Mouse (Mus musculus) hindbrain, embryonic 14.5 days (tissue): ENCODE data around the gene Erich3. TPM values are rescaled to one million over a fixed set of nuclear protein-coding genes. Genes with fewer than 3 reads are reported as not detected.

Experiments
- ATAC-seq: fragments of 200-750 bp; cut with Nextera tagmentation; 2 replicates; pipeline ENCODE4 v1.8.0; 2017; ENCODE audit warnings: moderate number of reproducible peaks, mild to moderate bottlenecking, moderate TSS enrichment, moderate library complexity; ENCODE audit not compliant: low FRiP score
- DNase-seq: peaks from one replicate; pipeline ENCODE4 v3.0.0-alpha.2; 2015; ENCODE audit warnings: low spot score
- H3K27ac ChIP-seq: fragments of 300-500 bp; sonication (generic); 2 replicates; pipeline ENCODE4 v1.5.1; 2014; ENCODE audit warnings: mild to moderate bottlenecking, moderate library complexity
- H3K27me3 ChIP-seq: fragments of 300-500 bp; sonication (generic); 2 replicates; pipeline ENCODE4 v1.6.1; 2014; ENCODE audit warnings: mild to moderate bottlenecking, low read length, mixed read lengths; ENCODE audit not compliant: control insufficient read depth, insufficient read depth
- H3K36me3 ChIP-seq: fragments of 300-500 bp; sonication (generic); replicated peaks from 2 replicates; pipeline ENCODE4 v1.6.1; 2014; ENCODE audit not compliant: control insufficient read depth, insufficient read depth
- H3K4me1 ChIP-seq: fragments of 300-500 bp; sonication (generic); replicated peaks from 2 replicates; pipeline ENCODE4 v1.6.1; 2014; ENCODE audit warnings: antibody characterized with exemption, low read length, mixed read lengths; ENCODE audit not compliant: control insufficient read depth, insufficient read depth
- H3K4me2 ChIP-seq: fragments of 300-500 bp; sonication (generic); replicated peaks from 2 replicates; pipeline ENCODE4 v1.6.1; 2014; ENCODE audit warnings: mild to moderate bottlenecking, moderate library complexity
- H3K4me3 ChIP-seq: fragments of 300-500 bp; sonication (generic); replicated peaks from 2 replicates; pipeline ENCODE4 v1.5.1; 2014; ENCODE audit warnings: mild to moderate bottlenecking, low read length
- H3K9ac ChIP-seq: fragments of 300-500 bp; sonication (generic); 2 replicates; pipeline ENCODE4 v1.6.1; 2014
- H3K9me3 ChIP-seq: fragments of 300-500 bp; sonication (generic); 2 replicates; pipeline ENCODE4 v1.6.1; 2016; ENCODE audit warnings: low read length; ENCODE audit not compliant: control insufficient read depth
- WGBS: fragments of 180-500 bp; shearing (Covaris S2); extraction: QIAGEN DNeasy Blood & Tissue Kit; methylation state at CpG from one replicate; pipeline ENCODE4 v1.1.7; 2014; 5-methylcytosine and 5-hydroxymethylcytosine counted together
- polyA plus RNA-seq: library from polyadenylated mRNA; unstranded; fragments of >200 nt; fragmentation: Nextera tagmentation; extraction: Ambion mirVana; gene quantifications from 2 replicates; pipeline ENCODE4 v1.2.1, GENCODE M21; 2014

Gene Erich3
- polyA plus RNA-seq, 1 experiment from 2014 or later = 2.1 TPM

- Histone ChIP-seq H3K4me3 (no peak overlapping the region), H3K27ac (no peak overlapping the region), H3K4me1 (peaks cover 16% of the 10 kb centered on the region; the same call in 1 of the 2 replicates), H3K36me3 (no peaks in the 10 kb centered on the region), H3K4me2 (no peak overlapping the region), H3K9me3 (no peaks in the 10 kb centered on the region), H3K27me3 (no peaks in the 10 kb centered on the region), H3K9ac (no peak overlapping the region)
- 79% methylated on average over 4 of the region's 4 CpGs for WGBS
- no peak for ATAC-seq
- no peak for DNase-seq
Measured at GRCm38 (mm10) chr3:154693902-154694301, 30.2 kb downstream of the Erich3 start.

DNA sequence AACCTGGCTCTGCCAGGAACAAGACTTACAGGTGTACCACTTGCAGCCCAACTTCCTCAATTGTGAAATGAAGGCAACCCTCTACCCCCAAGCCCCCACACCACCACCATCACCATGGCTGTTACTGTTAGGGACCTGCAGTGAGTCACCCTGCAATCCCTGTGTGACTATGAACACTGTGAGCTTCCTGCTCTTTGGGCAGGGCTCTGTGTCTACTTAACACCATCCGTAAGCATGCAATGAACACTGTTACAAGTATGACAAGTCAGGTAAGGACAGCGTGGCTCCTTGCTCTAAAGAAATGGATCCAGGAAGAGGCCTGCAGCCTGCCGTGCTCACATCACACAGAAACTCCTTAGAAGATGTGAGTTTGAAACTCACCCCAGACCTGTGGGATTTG is 33.0 kb downstream of the Erich3 start:
- Histone ChIP-seq H3K9ac (no peak overlapping the region), H3K9me3 (no peaks in the 10 kb centered on the region), H3K4me3 (no peak overlapping the region), H3K27me3 (no peaks in the 10 kb centered on the region), H3K27ac (no peak overlapping the region), H3K4me2 (no peak overlapping the region), H3K4me1 (peaks cover 13% of the 10 kb centered on the region; the same call in 1 of the 2 replicates), H3K36me3 (no peaks in the 10 kb centered on the region)
- 91% methylated on average over 3 of the region's 3 CpGs for WGBS
- no peak for ATAC-seq
- DNase-seq = no peak

DNA sequence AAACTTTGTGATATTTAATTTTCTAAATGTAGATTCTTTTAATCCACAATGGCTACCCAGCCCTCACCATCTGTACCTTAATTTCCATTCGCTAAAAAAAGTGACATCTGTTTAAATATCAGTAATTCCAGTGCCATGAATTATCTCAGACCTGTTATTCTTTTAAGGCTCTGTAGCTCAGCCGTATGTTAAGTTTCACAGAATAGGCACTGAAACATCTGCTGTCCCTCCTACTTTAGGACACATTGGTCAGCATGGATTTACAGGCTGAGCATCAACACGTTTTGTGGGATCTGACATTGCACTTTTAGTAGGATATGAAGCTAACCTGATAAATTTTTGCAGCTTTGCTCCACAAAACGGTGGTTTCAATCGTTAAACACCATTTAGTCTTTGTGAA is 35.2 kb downstream of the Erich3 start:
- H3K4me1 ChIP-seq = peaks cover 6% of the 10 kb centered on the region; the same call in 1 of the 2 replicates
- no peaks in the 10 kb centered on the region for H3K36me3 ChIP-seq
- no peak overlapping the region for H3K27ac ChIP-seq
- no peak overlapping the region for H3K9ac ChIP-seq
- no peak overlapping the region for H3K4me2 ChIP-seq
- no peak for DNase-seq
- no peak for ATAC-seq
- 60% methylated on average over 5 of the region's 5 CpGs for WGBS
- H3K9me3 ChIP-seq = no peaks in the 10 kb centered on the region
- H3K27me3 ChIP-seq = no peaks in the 10 kb centered on the region
- H3K4me3 ChIP-seq = no peak overlapping the region

GRCm38 (mm10) chr3:154700296-154700695 is 36.6 kb downstream of the Erich3 start:
- H3K9me3 ChIP-seq = no peaks in the 10 kb centered on the region
- H3K27me3 ChIP-seq = no peaks in the 10 kb centered on the region
- ATAC-seq (no peak), DNase-seq (no peak)
- peaks cover 4% of the 10 kb centered on the region; the same call in 1 of the 2 replicates for H3K4me1 ChIP-seq
- H3K27ac ChIP-seq = no peak overlapping the region
- WGBS = 69% methylated on average over 3 of the region's 3 CpGs
- H3K9ac ChIP-seq = no peak overlapping the region
- no peak overlapping the region for H3K4me3 ChIP-seq
- H3K4me2 ChIP-seq = no peak overlapping the region
- H3K36me3 ChIP-seq = no peaks in the 10 kb centered on the region

DNA sequence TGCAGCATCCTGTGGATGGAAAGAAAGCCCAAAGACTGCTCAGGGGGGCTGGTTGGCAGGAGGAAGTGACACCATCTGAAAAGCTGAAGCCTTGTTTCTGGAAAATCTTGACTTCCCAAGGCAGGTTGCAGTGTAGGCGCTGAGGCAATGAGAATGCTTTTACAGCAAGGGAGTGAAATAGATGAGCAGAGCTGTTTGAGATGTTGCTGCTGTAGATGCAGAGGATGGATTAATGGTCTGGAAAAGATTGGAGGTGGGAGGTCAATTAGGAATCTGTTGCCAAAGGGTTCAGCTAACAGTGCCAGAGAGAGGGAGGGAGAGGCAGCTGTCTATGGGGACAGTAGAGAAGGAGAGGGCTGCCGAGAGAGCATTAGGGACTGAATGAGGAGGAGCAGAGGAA is 37.1 kb downstream of the Erich3 start:
- 51% methylated on average over 2 of the region's 2 CpGs for WGBS
- peaks cover under 1% of the 10 kb centered on the region; the same call in 1 of the 2 replicates for H3K4me1 ChIP-seq
- H3K9me3 ChIP-seq = no peaks in the 10 kb centered on the region
- H3K4me2 ChIP-seq = no peak overlapping the region
- H3K4me3 ChIP-seq = no peak overlapping the region
- DNase-seq = no peak
- peak; percentile 43; the same call in 1 of the 2 replicates for ATAC-seq
- no peaks in the 10 kb centered on the region for H3K27me3 ChIP-seq
- H3K36me3 ChIP-seq = no peaks in the 10 kb centered on the region
- H3K9ac ChIP-seq = no peak overlapping the region
- H3K27ac ChIP-seq = no peak overlapping the region

- WGBS = 75% methylated on average over 6 of the region's 6 CpGs
- Histone ChIP-seq H3K4me3 (no peak overlapping the region), H3K4me2 (no peak overlapping the region), H3K4me1 (no peaks in the 10 kb centered on the region), H3K36me3 (no peaks in the 10 kb centered on the region), H3K9me3 (no peaks in the 10 kb centered on the region), H3K9ac (no peak overlapping the region), H3K27me3 (no peaks in the 10 kb centered on the region), H3K27ac (no peak overlapping the region)
- ATAC-seq (no peak), DNase-seq (no peak)
Measured at GRCm38 (mm10) chr3:154704755-154705154, 41.1 kb downstream of the Erich3 start.

- Histone ChIP-seq H3K4me1 (no peaks in the 10 kb centered on the region), H3K4me3 (no peak overlapping the region), H3K27ac (no peak overlapping the region), H3K9me3 (no peaks in the 10 kb centered on the region), H3K27me3 (no peaks in the 10 kb centered on the region), H3K36me3 (no peaks in the 10 kb centered on the region), H3K9ac (no peak overlapping the region), H3K4me2 (no peak overlapping the region)
- 87% methylated on average over 3 of the region's 3 CpGs for WGBS
- no peak for ATAC-seq
- no peak for DNase-seq
Measured at GRCm38 (mm10) chr3:154708150-154708549, 44.5 kb downstream of the Erich3 start.

GRCm38 (mm10) chr3:154723198-154723597 is 59.5 kb downstream of the Erich3 start:
- H3K4me2 ChIP-seq = no peak overlapping the region
- H3K9ac ChIP-seq = no peak overlapping the region
- no peaks in the 10 kb centered on the region for H3K36me3 ChIP-seq
- H3K27me3 ChIP-seq = no peaks in the 10 kb centered on the region
- H3K4me3 ChIP-seq = no peak overlapping the region
- no peak for DNase-seq
- WGBS = 82% methylated on average over 7 of the region's 7 CpGs
- no peak overlapping the region for H3K27ac ChIP-seq
- no peaks in the 10 kb centered on the region for H3K9me3 ChIP-seq
- no peak for ATAC-seq
- H3K4me1 ChIP-seq = no peaks in the 10 kb centered on the region

GRCm38 (mm10) chr3:154731431-154731830 is 67.8 kb downstream of the Erich3 start:
- no peak overlapping the region for H3K4me3 ChIP-seq
- DNase-seq (no peak), ATAC-seq (peak; percentile 34; the same call in 1 of the 2 replicates)
- no peak overlapping the region for H3K9ac ChIP-seq
- no peaks in the 10 kb centered on the region for H3K9me3 ChIP-seq
- 74% methylated on average over 10 of the region's 10 CpGs for WGBS
- H3K4me1 ChIP-seq = no peaks in the 10 kb centered on the region
- no peaks in the 10 kb centered on the region for H3K27me3 ChIP-seq
- no peaks in the 10 kb centered on the region for H3K36me3 ChIP-seq
- no peak overlapping the region for H3K4me2 ChIP-seq
- no peak overlapping the region for H3K27ac ChIP-seq

GRCm38 (mm10) chr3:154741496-154741895 is 77.8 kb downstream of the Erich3 start:
- no peak overlapping the region for H3K27ac ChIP-seq
- WGBS = 59% methylated on average over 5 of the region's 5 CpGs
- no peak overlapping the region for H3K4me2 ChIP-seq
- DNase-seq = no peak
- H3K36me3 ChIP-seq = no peaks in the 10 kb centered on the region
- no peaks in the 10 kb centered on the region for H3K9me3 ChIP-seq
- H3K27me3 ChIP-seq = no peaks in the 10 kb centered on the region
- no peak overlapping the region for H3K9ac ChIP-seq
- no peak overlapping the region for H3K4me3 ChIP-seq
- no peaks in the 10 kb centered on the region for H3K4me1 ChIP-seq
- no peak for ATAC-seq
